Mouse (Mus musculus) kidney, postnatal 14 days (tissue): Measurements from ENCODE around the gene Supt20.
A peak's percentile ranks its signal among the peaks of the same experiment; 100 is the strongest.
"Not testable (repeated sequence)": the region's sequence is repeated elsewhere in the genome, so short reads cannot be mapped to it uniquely, and the experiment has no call there.

Experiments
- DNase-seq: peaks from one replicate; pipeline ENCODE4 v3.0.0; 2022; ENCODE audit warnings: mixed read lengths

Gene Supt20

DNA sequence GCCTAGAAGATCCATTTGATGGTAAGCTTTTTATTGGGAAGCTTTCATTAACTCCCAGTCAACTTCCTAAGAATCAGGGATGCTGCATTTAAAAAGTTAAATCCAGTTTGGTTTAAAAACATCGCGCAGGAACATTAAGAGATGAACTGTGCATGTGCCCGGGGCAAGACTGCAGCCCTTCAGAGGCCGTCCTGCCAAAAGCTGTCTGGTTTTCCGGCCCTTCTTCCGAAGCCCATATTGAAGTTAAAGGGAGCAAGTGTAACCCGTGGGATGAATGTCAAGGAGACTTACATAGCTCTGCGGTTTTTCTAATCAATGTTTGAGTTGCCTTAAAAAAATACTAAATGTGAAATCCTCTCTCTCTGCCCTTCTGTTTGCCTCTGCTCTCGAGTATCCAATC is 66.6 kb downstream of the Supt20 start:
- DNase-seq: no peak

DNA sequence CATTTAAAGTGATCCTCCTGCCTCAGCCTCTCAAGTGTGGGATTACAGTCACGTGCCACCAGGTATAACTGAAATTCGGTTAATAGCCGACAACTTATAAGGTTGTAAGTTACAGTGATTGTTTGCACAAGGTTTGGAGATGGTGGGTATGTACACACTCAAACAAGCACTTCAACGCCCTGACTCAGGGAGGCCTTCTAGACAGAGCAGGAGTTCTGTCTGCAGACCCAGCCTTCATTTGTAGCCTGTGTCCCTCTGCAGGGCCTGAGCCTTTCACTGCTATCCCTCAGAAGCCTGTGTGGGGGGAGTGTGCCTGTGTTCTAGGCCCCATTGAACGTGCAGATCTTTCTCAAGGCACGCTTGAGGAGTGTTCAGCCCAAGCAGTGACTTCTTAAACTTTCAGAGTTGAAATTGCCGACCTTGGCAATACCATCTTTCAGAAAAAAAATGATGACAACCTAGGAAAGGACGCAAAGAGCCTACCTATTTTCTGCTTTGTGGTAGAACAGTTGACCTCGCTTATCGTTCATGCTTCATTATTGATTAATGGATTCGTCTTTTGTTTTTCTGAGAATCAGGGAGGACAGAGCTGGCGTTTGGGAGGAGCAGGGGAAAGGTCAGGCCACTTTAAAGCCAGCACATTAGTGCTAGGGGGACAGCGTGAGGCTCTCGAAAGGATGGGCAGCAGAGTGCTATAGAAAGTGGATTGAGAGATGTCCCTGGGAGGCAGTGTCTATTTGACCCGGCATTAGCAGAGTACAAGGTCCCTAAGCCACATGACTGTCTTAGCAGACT is 67.9 kb downstream of the Supt20 start:
- DNase-seq: no peak

DNA sequence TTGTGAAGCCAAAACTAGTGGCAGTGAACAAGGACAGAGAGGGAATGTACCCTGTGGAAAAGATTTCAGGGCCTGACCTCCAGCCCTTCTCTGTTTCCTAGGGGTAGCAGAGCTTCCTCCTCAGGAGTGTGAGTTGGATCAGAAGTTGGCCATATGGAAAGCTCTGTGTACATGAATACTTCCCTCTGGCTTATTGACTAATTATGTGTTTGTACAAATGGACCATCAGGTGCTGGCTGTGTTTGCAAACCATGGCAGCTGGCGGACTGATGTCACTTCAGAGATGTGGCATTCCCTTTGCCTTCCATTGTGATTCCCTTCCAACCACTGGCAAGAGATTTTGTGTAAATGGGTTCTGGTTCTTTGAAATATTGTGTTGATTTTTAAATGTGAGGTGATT is 68.7 kb downstream of the Supt20 start:
- no peak for DNase-seq

DNA sequence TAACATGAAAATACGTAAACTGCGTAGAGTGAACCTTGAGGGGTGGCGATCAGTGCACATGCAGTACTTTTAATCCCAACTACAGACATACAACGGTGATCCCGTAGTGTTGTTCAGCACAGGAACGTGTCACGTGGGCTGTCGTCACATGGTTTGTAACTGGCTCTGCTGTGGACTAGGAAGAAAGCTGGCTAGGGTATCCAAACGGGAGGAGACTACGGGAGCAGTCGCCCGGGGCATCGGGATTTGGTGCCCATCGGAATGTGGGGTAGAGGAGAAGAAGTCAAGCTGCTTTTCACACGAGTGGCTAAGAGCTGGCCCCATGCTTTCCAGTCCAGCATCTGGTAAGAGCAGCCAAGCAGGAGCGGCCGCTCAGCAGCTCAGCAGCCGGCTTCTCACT is 71.8 kb downstream of the Supt20 start:
- DNase-seq: peak; percentile 50

GRCm38 (mm10) chr3:54765521-54765920 is 72.9 kb downstream of the Supt20 start:
- DNase-seq: not testable (repeated sequence)

GRCm38 (mm10) chr3:54766034-54766433 is 73.4 kb downstream of the Supt20 start:
- no peak for DNase-seq

- DNase-seq: no peak
Measured at GRCm38 (mm10) chr3:54766811-54767210, 74.2 kb downstream of the Supt20 start.

DNA sequence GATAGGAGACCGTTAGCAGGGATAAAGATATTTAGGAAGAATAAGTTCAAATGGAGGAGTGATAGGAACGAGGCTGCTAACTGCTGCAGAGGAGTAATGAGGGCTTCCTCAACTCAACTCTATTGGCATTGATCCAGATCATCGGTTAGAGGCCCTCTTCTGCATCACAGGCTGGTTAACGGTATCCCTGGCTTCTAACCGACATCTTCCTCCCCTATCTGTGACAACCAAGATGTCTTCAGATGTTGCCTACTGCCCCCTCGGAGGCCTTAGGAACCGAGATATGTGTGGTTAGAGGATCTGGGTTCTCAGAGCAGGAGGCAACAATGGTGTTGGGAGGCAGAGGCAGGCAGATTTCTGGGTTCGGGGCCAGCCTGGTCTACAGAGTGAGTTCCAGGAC is 76.0 kb downstream of the Supt20 start:
- DNase-seq: no peak

- DNase-seq: no peak
Measured at GRCm38 (mm10) chr3:54769349-54770275, 77.0 kb downstream of the Supt20 start.

DNA sequence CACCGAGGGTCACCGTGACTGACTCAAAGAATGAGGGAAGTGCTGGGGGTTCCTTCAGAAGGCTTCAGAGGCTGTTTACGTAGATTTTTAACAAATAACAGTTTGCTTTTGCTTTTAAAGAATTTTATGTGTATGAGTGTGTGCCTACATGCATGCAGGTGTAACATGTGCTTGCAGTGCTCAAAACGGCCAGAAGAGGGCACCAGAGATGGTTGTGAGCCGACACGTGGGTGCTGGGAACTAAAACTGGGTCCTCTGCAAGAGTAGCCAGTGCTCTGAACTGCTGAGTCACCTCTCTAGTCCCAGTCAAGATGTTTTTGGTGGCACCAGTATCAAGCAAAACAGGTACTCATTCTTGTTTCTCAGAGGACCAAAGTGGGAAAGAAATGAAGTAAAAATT is 81.0 kb downstream of the Supt20 start:
- no peak for DNase-seq

- no peak for DNase-seq
Measured at GRCm38 (mm10) chr3:54775989-54776631, 83.5 kb downstream of the Supt20 start.
